Mouse (Mus musculus) kidney, postnatal 10 days (tissue): ENCODE measurements around the gene Il17ra.

Source experiments
- DNase-seq: peaks from one replicate; pipeline ENCODE4 v3.0.0; 2021; ENCODE audit warnings: mixed read lengths

Il17ra gene

DNA sequence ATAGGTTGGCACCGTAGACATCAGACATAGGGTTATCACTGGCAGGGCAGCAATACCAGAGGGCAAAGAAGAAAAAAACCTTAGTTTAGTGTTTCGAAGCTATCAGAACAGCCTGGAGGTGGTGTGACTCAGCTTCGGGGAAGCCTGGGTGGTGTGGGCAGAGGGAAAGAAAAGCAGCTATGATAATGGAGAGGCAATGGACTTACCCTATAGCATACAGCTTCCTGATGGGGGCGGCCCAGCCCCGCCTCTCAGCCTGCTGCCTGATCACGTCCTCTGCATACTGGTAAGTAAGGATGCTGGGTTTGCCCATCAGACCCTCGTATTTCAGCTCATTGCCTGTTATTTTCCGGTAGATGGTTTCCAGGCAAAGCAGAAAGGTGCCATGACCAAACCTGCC, 47.4 kb downstream of the Il17ra start:
- DNase-seq, result no peak

DNA sequence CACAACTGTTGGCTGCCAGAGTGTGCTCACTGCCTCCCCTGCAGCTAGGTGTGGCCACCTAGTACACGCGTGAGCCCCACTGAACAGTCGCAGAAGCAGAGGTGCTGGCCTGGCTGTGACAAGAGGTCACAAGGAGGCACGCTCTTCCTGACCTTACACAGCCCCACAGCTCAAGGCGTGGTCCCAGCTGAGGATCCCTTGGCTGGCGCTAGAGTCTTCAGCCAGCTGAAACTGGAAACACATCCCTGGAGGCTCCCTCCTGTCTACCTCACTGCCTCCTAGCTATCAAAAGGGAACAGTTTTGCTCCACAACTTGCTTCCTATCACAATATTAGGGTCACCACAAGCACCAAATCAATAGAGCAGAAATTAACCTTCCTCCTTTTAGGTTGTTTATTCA, 48.2 kb downstream of the Il17ra start:
- no peak for DNase-seq

DNA sequence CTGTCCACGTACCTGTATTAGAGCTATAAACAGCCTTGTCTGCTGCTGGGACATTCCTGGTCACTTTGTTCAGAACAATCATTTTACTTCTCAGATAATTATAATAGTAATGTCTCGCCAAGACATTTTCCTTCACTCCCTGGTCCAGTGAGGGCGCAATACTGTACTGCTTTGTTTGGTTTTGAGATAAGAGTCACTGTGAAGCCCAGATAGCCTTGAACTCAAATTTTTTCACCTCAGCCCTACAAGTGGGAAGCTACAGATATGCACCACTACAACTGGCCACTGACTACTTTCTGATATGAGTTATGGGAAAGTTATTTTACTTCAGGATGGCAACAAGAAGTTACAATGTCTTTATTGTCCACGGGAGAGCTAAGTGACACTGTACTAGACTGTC, 53.4 kb downstream of the Il17ra start:
- DNase-seq, result no peak

DNA sequence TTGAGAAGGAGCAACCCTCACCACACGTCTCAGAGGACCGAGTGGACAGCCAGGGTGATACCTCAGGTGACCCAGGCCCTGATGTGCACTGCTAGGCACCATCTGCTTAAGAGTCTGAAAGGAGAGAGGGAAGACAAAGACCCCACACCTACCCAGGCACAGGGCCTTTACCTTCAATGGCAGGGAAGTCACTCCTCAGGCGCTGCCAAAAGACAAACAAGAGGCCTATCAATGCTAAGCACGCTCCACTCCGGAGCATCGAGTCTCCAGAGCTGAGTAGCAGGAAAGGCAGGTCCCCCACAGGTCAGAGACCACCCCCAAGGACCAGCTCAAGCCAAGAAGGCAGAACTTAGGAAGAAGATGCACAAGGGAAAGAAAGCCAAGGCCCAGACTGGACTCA, 53.8 kb downstream of the Il17ra start:
- DNase-seq, result no peak

DNA sequence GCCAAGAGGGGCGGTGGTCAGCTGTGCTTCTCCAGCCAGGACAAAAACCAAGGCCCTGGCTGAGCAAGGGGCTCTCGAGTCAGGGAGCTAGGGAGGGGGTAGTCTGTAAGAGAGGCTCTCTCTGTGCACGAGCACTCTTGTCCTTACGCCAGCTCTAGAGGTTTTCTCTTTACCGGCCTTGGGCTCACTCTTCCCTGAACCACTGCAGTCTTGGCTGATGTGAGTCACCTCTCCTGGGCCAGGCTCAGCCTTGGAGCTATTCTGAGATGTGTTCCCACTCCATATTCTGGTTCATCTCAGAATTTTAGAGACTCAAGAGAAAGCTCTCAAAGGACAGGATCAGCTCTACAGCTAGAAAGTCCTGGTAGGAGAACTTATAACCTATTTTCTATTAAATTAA, 54.3 kb downstream of the Il17ra start:
- no peak for DNase-seq

DNA sequence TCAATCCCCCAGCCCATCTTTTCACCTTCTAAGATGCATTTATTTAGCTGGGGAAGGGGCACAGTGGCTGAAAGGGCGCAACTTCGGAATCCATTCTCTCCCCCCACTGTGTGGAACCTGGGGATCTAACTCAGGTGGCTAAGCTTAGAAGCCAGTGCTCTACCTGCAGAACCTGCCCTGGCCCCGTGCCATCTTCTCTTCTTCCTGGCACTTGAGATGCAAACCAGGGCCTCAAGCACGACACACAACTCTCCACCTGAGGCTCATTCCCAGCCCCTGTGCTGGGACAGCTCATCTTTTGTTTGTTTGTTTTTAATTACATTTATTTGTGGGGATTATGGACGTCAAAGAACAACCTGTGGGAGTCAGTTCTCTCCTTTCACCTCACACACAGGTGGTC, 56.6 kb downstream of the Il17ra start:
- no peak for DNase-seq

DNA sequence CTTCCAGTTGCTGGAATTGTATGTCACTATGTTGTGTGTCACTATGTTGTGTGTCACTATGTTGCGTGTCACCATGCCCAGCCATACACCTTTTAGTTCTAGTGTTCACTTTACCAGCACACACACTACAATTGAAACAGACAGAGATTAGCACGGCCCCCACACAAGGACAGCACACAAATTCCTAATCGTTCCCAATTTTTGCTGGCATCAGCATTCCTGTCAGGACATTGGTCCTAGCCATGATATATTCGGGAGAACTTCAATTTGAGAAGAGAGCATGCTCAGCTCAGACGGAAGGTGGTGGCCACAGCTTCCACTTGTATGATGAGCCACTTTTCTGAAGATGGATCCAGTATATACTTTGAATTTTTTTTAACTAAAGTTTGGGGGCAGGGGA, 61.7 kb downstream of the Il17ra start:
- DNase-seq, result no peak

DNA sequence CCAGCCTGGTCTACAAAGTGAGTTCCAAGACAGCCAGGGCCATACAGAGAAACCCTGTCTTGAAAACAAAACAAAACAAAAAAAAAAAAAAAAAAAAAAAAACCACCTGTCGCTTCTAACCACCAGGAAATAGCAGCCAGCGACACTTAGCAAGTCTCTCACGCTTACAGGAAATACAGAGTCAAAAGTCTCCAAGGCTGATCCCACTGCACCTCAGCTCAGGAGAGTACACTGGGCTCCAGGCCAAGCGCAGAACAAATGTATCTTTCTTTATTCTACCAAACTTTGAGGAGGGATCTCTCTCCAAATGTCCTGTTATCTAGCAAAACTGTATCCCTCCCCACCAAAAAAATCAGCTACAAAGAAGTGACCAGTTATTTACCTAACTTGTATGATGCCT, 66.1 kb downstream of the Il17ra start:
- no peak for DNase-seq

DNA sequence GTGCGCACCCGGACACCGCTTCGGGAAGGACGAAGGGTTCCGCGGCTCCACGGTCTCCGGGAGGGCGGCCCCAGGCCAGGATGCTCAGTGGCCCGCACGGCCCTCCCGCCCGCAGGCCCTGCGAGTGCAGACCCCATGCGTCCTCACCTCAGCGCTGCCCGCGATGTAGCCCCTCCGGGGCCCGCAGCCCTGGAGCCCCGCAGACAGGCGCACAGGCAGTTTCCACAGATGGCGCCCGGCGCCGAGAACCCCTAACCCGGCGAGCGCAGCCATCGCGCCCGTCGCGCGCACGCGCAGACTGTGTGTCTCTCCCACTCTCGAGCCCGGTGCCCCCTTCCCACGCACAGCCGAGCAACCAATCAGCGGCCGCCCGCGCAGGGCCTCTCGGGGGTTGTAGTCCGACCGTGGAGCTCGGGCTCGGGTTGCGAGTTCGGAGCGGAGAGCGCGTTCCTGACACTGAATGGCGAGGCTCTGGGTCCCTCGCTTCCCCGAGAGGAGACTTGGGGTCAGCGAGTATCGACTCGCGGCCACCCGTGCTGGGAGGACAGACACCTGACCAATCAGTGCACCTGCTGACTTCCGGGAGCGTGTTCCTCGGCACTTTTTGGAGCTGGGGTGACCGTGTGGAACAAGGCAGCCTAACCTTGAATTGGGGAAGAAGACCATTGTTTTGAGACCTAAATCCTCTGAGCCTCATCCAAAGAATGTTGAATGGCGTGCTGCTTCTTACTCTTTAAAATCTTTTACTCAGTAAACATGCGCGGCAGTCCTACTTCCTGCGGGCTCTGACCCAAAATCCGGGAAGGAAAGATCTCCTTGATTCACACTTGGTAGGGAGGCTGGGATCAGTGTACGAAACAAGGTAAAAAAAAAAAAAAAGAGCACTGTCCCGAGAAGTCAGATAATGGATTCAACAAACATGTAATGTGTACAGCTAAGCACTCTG, 68.2 kb downstream of the Il17ra start, which contains the start of gene Hdhd5:
Hdhd5 (minus strand) TSS at position 300 of the 946 bp plus-strand sequence.
- peak; percentile 97 for DNase-seq

DNA sequence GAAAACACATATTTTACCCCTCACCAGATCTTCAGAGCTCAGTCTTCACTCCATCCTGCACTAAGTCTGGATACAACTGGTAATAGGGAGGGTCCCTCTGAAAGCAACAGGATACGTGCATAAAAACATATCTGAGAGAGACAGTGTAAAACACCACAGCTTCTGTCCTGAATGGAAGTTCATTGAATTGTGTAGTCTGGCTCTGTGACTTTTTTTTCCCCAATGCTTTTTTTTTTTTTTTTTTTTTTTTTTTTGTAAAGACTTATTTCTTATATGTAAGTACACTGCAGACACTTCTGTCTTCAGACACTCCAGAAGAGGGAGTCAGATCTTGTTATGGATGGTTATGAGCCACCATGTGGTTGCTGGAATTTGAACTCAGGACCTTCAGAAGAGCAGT, 69.5 kb downstream of the Il17ra start:
- no peak for DNase-seq

DNA sequence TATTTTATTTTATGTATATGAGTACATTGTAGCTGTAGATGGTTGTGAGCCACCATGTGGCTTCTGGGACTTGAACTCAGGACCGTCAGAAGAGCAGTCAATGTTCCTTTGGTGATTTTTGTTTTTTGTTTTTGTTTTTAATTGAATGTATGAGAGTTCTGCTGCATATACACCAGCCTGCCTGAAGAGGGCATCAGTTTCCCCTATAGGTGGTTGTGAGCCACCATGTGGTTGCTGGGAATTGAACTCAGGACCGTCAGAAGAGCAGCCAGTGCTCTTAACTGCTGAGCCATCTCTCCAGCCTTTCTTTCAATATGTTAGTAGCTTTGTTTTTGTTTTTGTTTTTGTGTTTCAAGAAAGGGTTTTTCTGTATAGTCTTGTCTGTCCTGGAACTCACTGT, 73.3 kb downstream of the Il17ra start:
- no peak for DNase-seq
